Mouse (Mus musculus) E14TG2a.4 (cell line): Measurements from ENCODE around the gene Fmo1.
A peak's percentile ranks its signal among the peaks of the same experiment; 100 is the strongest.
"Not testable (repeated sequence)": the region's sequence is repeated elsewhere in the genome, so short reads cannot be mapped to it uniquely, and the experiment has no call there.

Source experiments
- H3K27me3 ChIP-seq: 2 replicates; pipeline ENCODE4 v1.6.1; 2014; ENCODE audit warnings: low read length, control low read depth; ENCODE audit not compliant: insufficient read depth
- H3K36me3 ChIP-seq: 2 replicates; pipeline ENCODE4 v1.6.1; 2014; ENCODE audit warnings: low read length, control low read depth; ENCODE audit not compliant: insufficient read depth
- H3K4me1 ChIP-seq: replicated peaks from 2 replicates; pipeline ENCODE4 v1.6.1; 2014; ENCODE audit warnings: low read depth, low read length, control low read depth
- H3K4me3 ChIP-seq: replicated peaks from 2 replicates; pipeline ENCODE4 v1.5.1; 2014; ENCODE audit warnings: mild to moderate bottlenecking, low read length
- H3K9me3 ChIP-seq: 2 replicates; pipeline ENCODE4 v1.6.1; 2014; ENCODE audit warnings: low read length, control low read depth
- CTCF ChIP-seq: conservative IDR thresholded peaks from 2 replicates; pipeline ENCODE4 v1.5.1; 2014; ENCODE audit warnings: low read length
- NANOG ChIP-seq: IDR thresholded peaks from 2 replicates; pipeline ENCODE4 v1.6.1; 2014; ENCODE audit warnings: borderline replicate concordance, low read length, mixed read lengths
- POU5F1 ChIP-seq: IDR thresholded peaks from 2 replicates; pipeline ENCODE4 v1.6.1; 2014; ENCODE audit warnings: low read length, borderline replicate concordance

Fmo1 gene

GRCm38 (mm10) chr1:162796441-162796840 is 70.0 kb downstream of the Fmo1 start:
- no peaks in the 10 kb centered on the region for H3K36me3 ChIP-seq
- TF ChIP-seq CTCF (no peak), NANOG (no peak), POU5F1 (no peak)
- no peaks in the 10 kb centered on the region for H3K4me1 ChIP-seq
- no peaks in the 10 kb centered on the region for H3K27me3 ChIP-seq
- H3K9me3 ChIP-seq = no peaks in the 10 kb centered on the region
- no peak overlapping the region for H3K4me3 ChIP-seq

- Histone ChIP-seq H3K27me3 (no peaks in the 10 kb centered on the region), H3K36me3 (no peaks in the 10 kb centered on the region), H3K9me3 (no peaks in the 10 kb centered on the region), H3K4me1 (no peaks in the 10 kb centered on the region), H3K4me3 (no peak overlapping the region)
- TF ChIP-seq CTCF (no peak), POU5F1 (no peak), NANOG (no peak)
Observed at GRCm38 (mm10) chr1:162792306-162793044, 73.9 kb downstream of the Fmo1 start.

- Histone ChIP-seq H3K36me3 (no peaks in the 10 kb centered on the region), H3K9me3 (no peaks in the 10 kb centered on the region), H3K27me3 (no peaks in the 10 kb centered on the region), H3K4me1 (no peaks in the 10 kb centered on the region), H3K4me3 (no peak overlapping the region)
- TF ChIP-seq NANOG (no peak), CTCF (no peak), POU5F1 (no peak)
Observed at GRCm38 (mm10) chr1:162785222-162785621, 81.2 kb downstream of the Fmo1 start.

- Histone ChIP-seq H3K4me1 (no peaks in the 10 kb centered on the region), H3K36me3 (no peaks in the 10 kb centered on the region), H3K4me3 (no peak overlapping the region), H3K27me3 (no peaks in the 10 kb centered on the region), H3K9me3 (no peaks in the 10 kb centered on the region)
- TF ChIP-seq NANOG (no peak), CTCF (no peak), POU5F1 (no peak)
Observed at GRCm38 (mm10) chr1:162783669-162784248, 82.7 kb downstream of the Fmo1 start.

GRCm38 (mm10) chr1:162781035-162781434 is 85.4 kb downstream of the Fmo1 start:
- not testable (repeated sequence) for H3K4me1 ChIP-seq
- peak; percentile 24 for TF ChIP-seq CTCF

More at GRCm38 (mm10) chr1:162781035-162781434, 85.4 kb downstream of the Fmo1 start:
- H3K27me3 ChIP-seq, H3K9me3 ChIP-seq, H3K36me3 ChIP-seq, H3K4me3 ChIP-seq: not testable (repeated sequence)
